Mouse (Mus musculus): ENCODE measurements around the gene Ttc24. TPM values are rescaled to one million over a fixed set of nuclear protein-coding genes. Genes with fewer than 3 reads are reported as not detected.

Gene Ttc24
- total RNA-seq, 1 experiment: not detected

DNA sequence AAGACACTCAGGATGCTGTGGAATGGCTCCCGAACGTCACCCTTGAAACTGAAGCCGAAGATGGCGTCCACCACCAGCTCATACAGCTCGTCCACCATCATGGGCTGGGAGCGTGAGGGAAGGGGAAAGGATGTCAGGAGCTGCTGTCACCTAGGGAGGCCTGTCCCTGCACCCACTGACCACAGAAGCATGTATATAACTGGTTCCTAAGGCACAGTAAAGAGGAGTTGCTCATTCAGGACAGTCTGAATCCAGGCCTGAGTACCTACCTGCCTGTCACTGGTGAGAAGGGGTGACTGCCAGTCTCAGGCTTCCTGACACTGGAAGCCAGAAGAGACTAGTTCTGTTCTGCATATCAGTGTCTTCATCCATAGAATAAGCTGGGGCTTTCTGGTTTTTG lies 21.1 kb downstream of the Ttc24 start:
- H3K9ac ChIP-seq (ENCODE audit: insufficient read depth, low read depth, low read length, poor library complexity, severe bottlenecking): no peak overlapping the region
- in situ Hi-C loops (cut with MboI; ENCODE audit: low sequenced_read_pairs in 2 of 2, unreplicated experiment in 2 of 2): no loop called here

DNA sequence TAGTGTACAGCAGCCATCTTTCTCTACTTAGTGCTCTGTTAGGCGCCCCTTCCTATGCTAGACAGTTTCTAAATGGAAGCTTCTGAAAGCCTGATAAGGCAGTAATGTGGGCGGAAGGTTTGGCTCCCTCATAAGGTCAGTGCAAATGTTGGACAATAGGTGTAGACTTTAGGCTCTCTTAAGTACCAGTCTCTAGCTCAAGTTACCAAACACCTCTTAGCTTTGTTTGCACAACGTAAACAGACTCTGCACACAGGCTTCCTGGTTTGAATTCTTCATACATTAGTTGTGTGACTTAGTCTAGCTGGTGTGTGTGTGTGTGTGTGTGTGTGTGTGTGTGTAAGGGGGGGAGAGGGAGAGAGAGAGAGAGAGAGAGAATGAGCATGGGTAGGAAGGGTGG lies 28.6 kb downstream of the Ttc24 start:
- no peak for TF ChIP-seq MAFK (IDR thresholded peaks at IDR 0.05; ENCODE audit: insufficient read depth, low read depth, low read length)
- TF ChIP-seq HCFC1 (IDR thresholded peaks at IDR 0.05; ENCODE audit: borderline replicate concordance, insufficient read depth, low read length): no peak
- no peak for TF ChIP-seq CHD2 (IDR thresholded peaks at IDR 0.05; ENCODE audit: low read depth, low read length)
- no peak for TF ChIP-seq ZNF384 (IDR thresholded peaks at IDR 0.05; ENCODE audit: low read depth, low read length)
- no peak for TF ChIP-seq ZC3H11A (IDR thresholded peaks at IDR 0.05; ENCODE audit: borderline replicate concordance, low read depth, low read length)
- Histone ChIP-seq H3K4me1 (ENCODE audit: control insufficient read depth in 2 of 2, insufficient read depth in 2 of 2, low read length in 2 of 2, poor library complexity in 1 of 2) (no peaks in the 10 kb centered on the region), H3K27ac (ENCODE audit: insufficient read depth, low read depth, low read length, poor library complexity, severe bottlenecking) (no peak overlapping the region), H3K9ac (ENCODE audit: insufficient read depth, low read depth, low read length, poor library complexity, severe bottlenecking) (no peak overlapping the region), H3K36me3 (ENCODE audit: control insufficient read depth, insufficient read depth, low read length, poor library complexity, severe bottlenecking) (peaks cover 25% of the 10 kb centered on the region), H3K9me3 (ENCODE audit: control insufficient read depth, insufficient read depth, low read depth, low read length) (no peaks in the 10 kb centered on the region), H3K4me3 (ENCODE audit: insufficient read depth in 1 of 2, low read depth in 1 of 2, low read length in 2 of 2, poor library complexity in 1 of 2, severe bottlenecking in 1 of 2) (no peak overlapping the region)
- DNase-seq (ENCODE audit: low read depth, low spot score): no peak
- in situ Hi-C loops (cut with MboI; ENCODE audit: low sequenced_read_pairs in 2 of 2, unreplicated experiment in 2 of 2): no loop called here

More for the DNA sequence above, 21.1 kb downstream of the Ttc24 start:
- Histone ChIP-seq H3K9me3 (ENCODE audit: control insufficient read depth, insufficient read depth, low read depth, low read length) (no peaks in the 10 kb centered on the region), H3K4me3 (ENCODE audit: insufficient read depth in 1 of 2, low read depth in 1 of 2, low read length in 2 of 2, poor library complexity in 1 of 2, severe bottlenecking in 1 of 2) (no peak overlapping the region), H3K36me3 (ENCODE audit: control insufficient read depth, insufficient read depth, low read length, poor library complexity, severe bottlenecking) (peaks cover 25% of the 10 kb centered on the region), H3K27ac (ENCODE audit: insufficient read depth, low read depth, low read length, poor library complexity, severe bottlenecking) (no peak overlapping the region), H3K4me1 (ENCODE audit: control insufficient read depth in 2 of 2, insufficient read depth in 2 of 2, low read length in 2 of 2, poor library complexity in 1 of 2) (peaks cover 0 to 3% of the 10 kb centered on the region in 2 experiments; a peak in 1 of 4 replicates)
- DNase-seq (ENCODE audit: low read depth, low spot score): no peak
- no peak for TF ChIP-seq ZNF384 (IDR thresholded peaks at IDR 0.05; ENCODE audit: low read depth, low read length)
- TF ChIP-seq ZC3H11A (IDR thresholded peaks at IDR 0.05; ENCODE audit: borderline replicate concordance, low read depth, low read length): no peak
- TF ChIP-seq CHD2 (IDR thresholded peaks at IDR 0.05; ENCODE audit: low read depth, low read length): no peak

DNA sequence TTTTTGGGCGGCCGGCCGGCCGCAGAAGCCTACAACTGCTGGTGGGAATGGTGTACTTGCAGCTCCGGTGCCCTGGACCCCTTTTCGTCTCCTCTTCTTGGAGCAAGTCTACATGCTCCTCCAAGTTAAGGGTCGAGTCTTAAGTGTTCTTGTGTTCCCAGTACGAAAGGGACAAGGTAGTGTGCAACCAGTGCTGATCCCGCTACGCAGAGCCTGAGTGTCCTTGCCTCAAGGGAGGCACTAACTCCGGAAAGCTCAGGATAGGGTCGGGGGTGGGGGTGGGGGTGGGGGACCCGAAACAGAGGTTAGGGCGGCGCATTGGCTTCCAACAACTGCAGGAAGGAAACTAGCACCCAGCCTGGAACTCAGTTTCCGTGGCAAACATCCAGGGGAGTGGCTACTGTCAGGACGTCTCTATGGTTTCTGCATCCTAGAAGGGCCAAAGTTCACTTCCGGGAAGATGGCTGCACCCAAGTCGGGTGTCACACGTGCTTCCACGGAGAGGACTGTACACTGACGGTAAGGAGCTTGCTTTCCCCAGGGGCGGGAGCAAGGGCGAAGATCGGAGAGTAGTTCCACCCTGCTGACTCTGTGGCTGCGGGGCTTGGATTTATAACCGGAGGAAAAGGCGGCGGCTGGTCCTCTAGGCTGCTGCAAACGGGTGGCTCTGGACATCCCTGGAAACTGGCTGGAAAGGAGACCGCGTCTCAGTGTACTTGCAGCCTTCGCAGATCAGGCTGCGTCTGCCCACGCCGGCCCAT lies 35.3 kb downstream of the Ttc24 start, which contains the start of gene Gpatch4:
Gpatch4 (plus strand) TSS at position 448 of the 761 bp plus-strand sequence.
- peak within 1 kb of the TSS; percentile 97 for H3K4me3 ChIP-seq (ENCODE audit: insufficient read depth in 1 of 2, low read depth in 1 of 2, low read length in 2 of 2, poor library complexity in 1 of 2, severe bottlenecking in 1 of 2)
- H3K27ac ChIP-seq (ENCODE audit: insufficient read depth, low read depth, low read length, poor library complexity, severe bottlenecking): 0 out of 2 replicates have a peak within 1 kb of the TSS, but pooled peaks have one; percentile 39
- H3K9ac ChIP-seq (ENCODE audit: insufficient read depth, low read depth, low read length, poor library complexity, severe bottlenecking): peak within 1 kb of the TSS; percentile 95
- peak; percentile 93 for DNase-seq (ENCODE audit: low read depth, low spot score)
- in situ Hi-C loops (cut with MboI; ENCODE audit: low sequenced_read_pairs in 2 of 2, unreplicated experiment in 2 of 2): no loop called here
- H3K36me3 ChIP-seq (ENCODE audit: control insufficient read depth, insufficient read depth, low read length, poor library complexity, severe bottlenecking): 0 out of 2 replicates have a peak, but pooled peaks cover 2% of the 10 kb centered on the region
- TF ChIP-seq HCFC1 (IDR thresholded peaks at IDR 0.05; ENCODE audit: borderline replicate concordance, insufficient read depth, low read length): peak; percentile 81
- TF ChIP-seq ZNF384 (IDR thresholded peaks at IDR 0.05; ENCODE audit: low read depth, low read length): no peak
- no peaks in the 10 kb centered on the region for H3K9me3 ChIP-seq (ENCODE audit: control insufficient read depth, insufficient read depth, low read depth, low read length)
- H3K4me1 ChIP-seq (ENCODE audit: control insufficient read depth in 2 of 2, insufficient read depth in 2 of 2, low read length in 2 of 2, poor library complexity in 1 of 2): no peaks in the 10 kb centered on the region; a peak in 1 of 4 replicates

DNA sequence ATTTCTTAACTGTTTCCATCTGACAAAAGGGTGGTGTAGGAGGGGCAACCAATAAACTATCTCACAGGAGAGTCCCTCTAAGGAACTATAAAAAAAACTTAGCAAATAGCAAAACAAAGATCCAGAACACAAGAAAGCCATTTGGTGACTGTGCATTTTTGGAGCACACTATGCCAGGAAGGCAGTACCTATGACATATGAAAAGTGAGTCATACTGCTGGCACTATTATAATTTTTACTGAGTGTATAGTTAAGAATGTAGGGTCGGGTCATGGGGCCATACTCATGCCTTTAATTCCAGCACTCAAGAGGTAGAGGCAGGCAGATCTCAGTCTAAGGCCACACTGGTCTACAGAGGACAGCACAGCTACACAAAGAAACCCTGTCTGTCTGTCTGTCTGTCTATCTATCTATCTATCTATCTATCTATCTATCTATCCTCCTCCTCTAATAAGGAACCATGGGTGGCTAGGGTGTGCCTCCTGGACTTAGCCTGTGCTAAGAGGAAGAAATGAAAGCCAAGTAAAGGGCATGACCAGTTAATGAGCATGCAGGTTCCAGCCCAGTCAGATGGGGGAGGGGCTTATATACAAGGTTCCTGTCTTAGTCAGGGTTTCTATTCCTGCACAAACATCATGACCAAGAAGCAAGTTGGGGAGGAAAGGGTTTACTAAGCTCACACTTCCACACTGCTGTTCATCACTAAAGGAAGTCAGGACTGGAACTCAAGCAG lies 42.4 kb downstream of the Ttc24 start:
- DNase-seq (ENCODE audit: low read depth, low spot score): no peak
- in situ Hi-C loops (cut with MboI; ENCODE audit: low sequenced_read_pairs in 2 of 2, unreplicated experiment in 2 of 2): no loop called here
- no peaks in the 10 kb centered on the region for H3K36me3 ChIP-seq (ENCODE audit: control insufficient read depth, insufficient read depth, low read length, poor library complexity, severe bottlenecking)
- peaks cover 0 to 6% of the 10 kb centered on the region in 2 experiments; a peak in 1 of 4 replicates for H3K4me1 ChIP-seq (ENCODE audit: control insufficient read depth in 2 of 2, insufficient read depth in 2 of 2, low read length in 2 of 2, poor library complexity in 1 of 2)
- no peak overlapping the region for H3K27ac ChIP-seq (ENCODE audit: insufficient read depth, low read depth, low read length, poor library complexity, severe bottlenecking)
- H3K4me3 ChIP-seq (ENCODE audit: insufficient read depth in 1 of 2, low read depth in 1 of 2, low read length in 2 of 2, poor library complexity in 1 of 2, severe bottlenecking in 1 of 2): no peak overlapping the region
- no peak for TF ChIP-seq MAFK (IDR thresholded peaks at IDR 0.05; ENCODE audit: insufficient read depth, low read depth, low read length)
- no peak for TF ChIP-seq CHD2 (IDR thresholded peaks at IDR 0.05; ENCODE audit: low read depth, low read length)
- TF ChIP-seq ZC3H11A (IDR thresholded peaks at IDR 0.05; ENCODE audit: borderline replicate concordance, low read depth, low read length): no peak
- TF ChIP-seq ZNF384 (IDR thresholded peaks at IDR 0.05; ENCODE audit: low read depth, low read length): no peak
- TF ChIP-seq HCFC1 (IDR thresholded peaks at IDR 0.05; ENCODE audit: borderline replicate concordance, insufficient read depth, low read length): no peak
- H3K9ac ChIP-seq (ENCODE audit: insufficient read depth, low read depth, low read length, poor library complexity, severe bottlenecking): no peak overlapping the region
- no peaks in the 10 kb centered on the region for H3K9me3 ChIP-seq (ENCODE audit: control insufficient read depth, insufficient read depth, low read depth, low read length)
